Mouse (Mus musculus) bone marrow macrophage, adult 2 months (primary cell): ENCODE results near the gene Rab4a. TPM values are rescaled to one million over a fixed set of nuclear protein-coding genes. Genes with fewer than 3 reads are reported as not detected.
A peak's percentile ranks its signal among the peaks of the same experiment; 100 is the strongest.

Source experiments
- H3K27ac ChIP-seq: 2 replicates; pipeline ENCODE4 v1.5.1; 2012; ENCODE audit warnings: low read depth, low read length; ENCODE audit not compliant: insufficient read depth
- H3K4me1 ChIP-seq: 2 replicates; pipeline ENCODE4 v1.6.1; 2012; ENCODE audit warnings: low read length; ENCODE audit not compliant: control insufficient read depth, insufficient read depth
- H3K4me3 ChIP-seq: 2 replicates; pipeline ENCODE4 v1.5.1; 2012; ENCODE audit warnings: mild to moderate bottlenecking, low read length, moderate library complexity; ENCODE audit not compliant: insufficient read depth
- CTCF ChIP-seq: IDR thresholded peaks from 2 replicates; pipeline ENCODE4 v1.5.1; 2012; ENCODE audit warnings: low read depth, mild to moderate bottlenecking, low read length, moderate library complexity
- POLR2A ChIP-seq: IDR thresholded peaks from 2 replicates; pipeline ENCODE4 v1.6.1; 2012; ENCODE audit warnings: mild to moderate bottlenecking, low read depth, low read length, borderline replicate concordance
- polyA plus RNA-seq: library from polyadenylated mRNA; stranded (reverse); fragments of >200 nt; gene quantifications from 2 replicates; pipeline ENCODE4 v1.2.4, GENCODE M21; 2012; ENCODE audit not compliant: missing spikeins, insufficient read depth, insufficient read length

Rab4a gene
- polyA plus RNA-seq, 1 experiment, result 1.2 TPM

GRCm38 (mm10) chr8:123787254-123787897, 18.4 kb upstream of the Rab4a start:
- no peak overlapping the region for H3K4me3 ChIP-seq
- H3K4me1 ChIP-seq, result peaks cover 13% of the 10 kb centered on the region
- H3K27ac ChIP-seq, result no peak overlapping the region
- no peak for TF ChIP-seq CTCF
- TF ChIP-seq POLR2A, result no peak

GRCm38 (mm10) chr8:123788416-123789170, 17.2 kb upstream of the Rab4a start:
- TF ChIP-seq CTCF (no peak), POLR2A (no peak)
- peak overlapping the region; percentile 52 for H3K27ac ChIP-seq
- no peak overlapping the region for H3K4me3 ChIP-seq
- H3K4me1 ChIP-seq, result peaks cover 13% of the 10 kb centered on the region

GRCm38 (mm10) chr8:123789461-123789860, 16.3 kb upstream of the Rab4a start:
- Histone ChIP-seq H3K4me1 (peaks cover 13% of the 10 kb centered on the region), H3K4me3 (no peak overlapping the region), H3K27ac (no peak overlapping the region)
- TF ChIP-seq CTCF (0 out of 2 replicates have a peak, but pooled peaks have one; percentile 5), POLR2A (no peak)

GRCm38 (mm10) chr8:123789970-123790369, 15.8 kb upstream of the Rab4a start:
- H3K4me3 ChIP-seq, result no peak overlapping the region
- H3K27ac ChIP-seq, result no peak overlapping the region
- TF ChIP-seq POLR2A (no peak), CTCF (peak; percentile 74)
- H3K4me1 ChIP-seq, result peaks cover 13% of the 10 kb centered on the region

- no peak overlapping the region for H3K4me3 ChIP-seq
- no peak for TF ChIP-seq POLR2A
- no peak for TF ChIP-seq CTCF
- no peak overlapping the region for H3K27ac ChIP-seq
- peaks cover 13% of the 10 kb centered on the region for H3K4me1 ChIP-seq
These were observed 14.5 kb upstream of the Rab4a start for GRCm38 (mm10) chr8:123791101-123791844.

GRCm38 (mm10) chr8:123791845-123792225, 13.9 kb upstream of the Rab4a start:
- no peak overlapping the region for H3K4me3 ChIP-seq
- peaks cover 13% of the 10 kb centered on the region for H3K4me1 ChIP-seq
- H3K27ac ChIP-seq, result no peak overlapping the region
- no peak for TF ChIP-seq CTCF
- no peak for TF ChIP-seq POLR2A

- H3K27ac ChIP-seq, result no peak overlapping the region
- no peak for TF ChIP-seq POLR2A
- TF ChIP-seq CTCF, result no peak
- no peak overlapping the region for H3K4me3 ChIP-seq
- peaks cover 2% of the 10 kb centered on the region; the same call in 1 of the 2 replicates for H3K4me1 ChIP-seq
These were observed 11.9 kb upstream of the Rab4a start for GRCm38 (mm10) chr8:123793900-123794299.

GRCm38 (mm10) chr8:123794766-123795165, 11.0 kb upstream of the Rab4a start:
- TF ChIP-seq POLR2A (no peak), CTCF (no peak)
- Histone ChIP-seq H3K4me1 (no peaks in the 10 kb centered on the region), H3K27ac (no peak overlapping the region), H3K4me3 (no peak overlapping the region)

- Histone ChIP-seq H3K4me1 (peaks cover 2% of the 10 kb centered on the region; the same call in 1 of the 2 replicates), H3K27ac (no peak overlapping the region), H3K4me3 (no peak overlapping the region)
- no peak for TF ChIP-seq POLR2A
- TF ChIP-seq CTCF, result no peak
These were observed 9.0 kb upstream of the Rab4a start for GRCm38 (mm10) chr8:123796758-123797157.
